ENCODE assay signal across 27 mouse cellular contexts in the genomic region with DNA sequence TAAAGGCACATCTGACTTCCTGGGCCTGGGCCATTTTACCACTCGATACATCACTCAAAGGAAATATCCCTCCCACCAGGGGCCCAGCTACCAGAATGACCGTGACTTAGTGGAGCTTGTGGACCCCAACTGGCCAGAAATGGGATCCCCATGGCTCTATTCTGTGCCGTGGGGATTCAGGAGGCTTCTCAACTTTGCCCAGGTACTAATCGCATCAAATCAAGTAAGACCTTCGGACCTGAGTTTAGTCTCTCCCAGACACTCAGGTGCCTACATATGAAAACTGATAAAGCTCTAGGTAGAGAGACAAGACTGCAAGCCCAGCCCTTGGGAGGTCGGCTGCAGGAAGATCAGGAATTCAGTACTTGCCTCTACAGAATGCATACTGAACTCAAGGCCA. TPM values are rescaled to one million over a fixed set of nuclear protein-coding genes. Genes with fewer than 3 reads are reported as not detected.
"Had no signal": no experiment of that assay in that cellular context is flagged by ENCODE, and none has a peak within 500 bp of the region (broad histone marks: within the 10 kb centered on the region; RNA-seq: fewer than 3 reads in every experiment).

No protein-coding gene starts in this region.

- H3K27me3 ChIP-seq: liver, embryonic 15.5 days; lung, embryonic 15.5 days; midbrain, embryonic 13.5 days; midbrain, embryonic 15.5 days; neural tube, embryonic 13.5 days; neural tube, embryonic 15.5 days; stomach, embryonic 15.5 days had no signal

- ATAC-seq: liver, postnatal 0 days; lung, postnatal 0 days; midbrain, embryonic 13.5 days; midbrain, embryonic 15.5 days had no signal

- H3K4me3 ChIP-seq: liver, embryonic 15.5 days; lung, embryonic 15.5 days; megakaryocyte, embryonic 14.5 days; midbrain, embryonic 13.5 days; midbrain, embryonic 15.5 days; neural tube, embryonic 13.5 days; neural tube, embryonic 15.5 days; stomach, embryonic 15.5 days had no signal

- H3K4me2 ChIP-seq: liver, embryonic 15.5 days; lung, embryonic 15.5 days; midbrain, embryonic 11.5 days; midbrain, embryonic 13.5 days; midbrain, embryonic 15.5 days; neural tube, embryonic 13.5 days; neural tube, embryonic 15.5 days; stomach, embryonic 15.5 days had no signal

- H3K9ac ChIP-seq: liver, embryonic 15.5 days; liver, postnatal 0 days; lung, embryonic 15.5 days; midbrain, embryonic 13.5 days; midbrain, embryonic 15.5 days; neural tube, embryonic 13.5 days; neural tube, embryonic 15.5 days; stomach, embryonic 15.5 days had no signal

- DNase-seq: liver, postnatal 0 days; lung, adult 2 months; lung, postnatal 14 days; lung, postnatal 36 days; retina, postnatal 1 day; right cerebral cortex, adult 18-20 months; right cerebral cortex, postnatal 25 days; right cerebral cortex, postnatal 4 days; thymus, adult 18-20 months; thymus, postnatal 14 days; thymus, postnatal 36 days had no signal

- H3K4me1 ChIP-seq: liver, embryonic 15.5 days; lung, embryonic 15.5 days; megakaryocyte, embryonic 14.5 days; midbrain, embryonic 13.5 days; midbrain, embryonic 15.5 days; neural tube, embryonic 13.5 days; neural tube, embryonic 15.5 days; stomach, embryonic 15.5 days had no signal

- H3K27ac ChIP-seq: liver, embryonic 15.5 days; lung, embryonic 15.5 days; macrophage; midbrain, embryonic 13.5 days; midbrain, embryonic 15.5 days; neural tube, embryonic 13.5 days; neural tube, embryonic 15.5 days; stomach, embryonic 15.5 days had no signal

- H3K36me3 ChIP-seq: midbrain, embryonic 13.5 days; midbrain, embryonic 15.5 days; neural tube, embryonic 13.5 days; neural tube, embryonic 15.5 days; stomach, embryonic 15.5 days had no signal

- H3K9me3 ChIP-seq: liver, embryonic 15.5 days; lung, embryonic 15.5 days; midbrain, embryonic 13.5 days; midbrain, embryonic 15.5 days; neural tube, embryonic 13.5 days; neural tube, embryonic 15.5 days; stomach, embryonic 15.5 days had no signal

RNA-seq across cellular contexts. Expression of a gene that starts 14.7 kb away (rescaled TPM):
- total RNA-seq: megakaryocyte progenitor cell, adult 5-6 weeks; midbrain, postnatal 0 days; monocyte, adult 5-6 weeks had no signal
- polyA plus RNA-seq: liver, embryonic 15.5 days; liver, postnatal 0 days; lung, embryonic 15.5 days; lung, postnatal 0 days; macrophage; midbrain, embryonic 11.5 days; midbrain, embryonic 13.5 days; midbrain, embryonic 15.5 days; midbrain, postnatal 0 days; neural tube, embryonic 11.5 days; neural tube, embryonic 13.5 days; neural tube, embryonic 15.5 days; spleen, adult 2 months; stomach, embryonic 15.5 days had no signal
